Mouse (Mus musculus) cerebellum, adult 2 months (tissue): ENCODE data around the gene Wwox. TPM values are rescaled to one million over a fixed set of nuclear protein-coding genes. Genes with fewer than 3 reads are reported as not detected.

Source experiments
- DNase-seq, 2 experiments: peaks; one replicate each; pipeline ENCODE4 v3.0.0; 2021
- H3K27ac ChIP-seq: fragments of 200-500 bp; 2 replicates; pipeline ENCODE4 v1.5.1; 2012; ENCODE audit warnings: low read length, control low read depth, inconsistent platforms; ENCODE audit not compliant: insufficient read depth
- H3K27me3 ChIP-seq: fragments of 200-500 bp; 2 replicates; pipeline ENCODE4 v1.6.1; 2012; ENCODE audit warnings: inconsistent platforms, mild to moderate bottlenecking, low read length, moderate library complexity; ENCODE audit not compliant: control insufficient read depth, insufficient read depth
- H3K4me1 ChIP-seq: fragments of 200-500 bp; 2 replicates; pipeline ENCODE4 v1.6.1; 2011; ENCODE audit warnings: low read length; ENCODE audit not compliant: control insufficient read depth, insufficient read depth
- H3K4me3 ChIP-seq: fragments of 200-500 bp; replicated peaks from 2 replicates; pipeline ENCODE3; 2011; ENCODE audit warnings: mild to moderate bottlenecking, low read depth, low read length, control low read depth; ENCODE audit not compliant: insufficient read depth
- CTCF ChIP-seq: fragments of 200-500 bp; IDR thresholded peaks from 2 replicates; pipeline ENCODE4 v1.5.1; 2011; ENCODE audit warnings: low read depth, mild to moderate bottlenecking, control low read depth, low read length, moderate library complexity, borderline replicate concordance; ENCODE audit not compliant: insufficient read depth
- POLR2A ChIP-seq: fragments of 200-500 bp; IDR thresholded peaks from 2 replicates; pipeline ENCODE4 v1.6.1; 2011; ENCODE audit warnings: low read length, control low read depth, borderline replicate concordance; ENCODE audit not compliant: insufficient read depth
- WGBS: fragments of 180-500 bp; shearing (Covaris S2); methylation state at CpG from one replicate; pipeline ENCODE4 v1.1.7; 2018; 5-methylcytosine and 5-hydroxymethylcytosine counted together
- polyA plus RNA-seq: library from polyadenylated mRNA; depleted of rRNA; stranded (reverse); fragments of >200 nt; gene quantifications from 2 replicates; pipeline ENCODE4 v1.2.3, GENCODE M21; 2012

Wwox gene
- polyA plus RNA-seq, 1 experiment: 35.2 TPM

DNA sequence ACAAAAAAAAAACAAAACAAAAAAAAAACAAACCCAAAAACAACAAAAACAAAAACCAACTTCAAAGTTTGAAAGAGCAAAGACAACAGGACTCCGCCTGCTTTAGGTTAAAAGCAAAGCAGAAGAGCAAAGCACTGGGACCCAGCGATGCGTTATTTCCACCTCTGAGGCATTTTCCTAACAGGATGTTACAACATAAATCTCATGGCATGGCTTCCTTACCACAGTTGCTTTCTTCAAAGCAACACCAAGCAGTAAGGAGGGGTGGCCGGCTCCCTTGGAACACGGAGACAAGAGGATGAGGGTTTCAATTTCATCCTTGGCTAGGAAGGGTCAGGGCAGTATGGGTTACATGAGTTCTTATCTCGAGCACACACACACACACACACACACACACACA is 20.6 kb upstream of the Wwox start:
- WGBS: 83% methylated on average over 6 of the region's 6 CpGs
- no peaks in the 10 kb centered on the region for H3K27me3 ChIP-seq
- TF ChIP-seq POLR2A: no peak
- TF ChIP-seq CTCF: no peak
- no peak for DNase-seq
- H3K27ac ChIP-seq: no peak overlapping the region
- no peaks in the 10 kb centered on the region for H3K4me1 ChIP-seq
- H3K4me3 ChIP-seq: no peak overlapping the region

DNA sequence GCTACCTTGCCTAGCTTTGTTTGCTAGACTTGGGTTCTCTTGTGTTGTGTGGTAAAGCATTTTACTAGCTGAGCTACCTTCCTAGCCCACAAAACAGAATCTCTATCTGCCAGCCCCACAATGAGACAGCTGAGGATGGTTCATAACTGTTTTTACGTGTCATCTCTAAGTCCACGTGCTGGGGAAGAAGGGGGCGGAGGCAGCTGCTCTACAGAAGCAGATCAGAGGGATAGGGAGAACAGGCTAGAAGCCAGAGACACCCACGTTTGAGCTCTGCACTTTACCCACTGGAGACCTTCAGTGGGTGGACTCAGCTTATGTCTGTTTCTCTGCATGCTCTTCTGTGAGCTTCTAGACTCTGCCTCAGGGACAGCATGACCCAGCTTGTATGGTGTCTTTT is 17.9 kb upstream of the Wwox start:
- no peak for DNase-seq
- no peak for TF ChIP-seq CTCF
- no peak for TF ChIP-seq POLR2A
- H3K4me3 ChIP-seq: no peak overlapping the region
- no peaks in the 10 kb centered on the region for H3K27me3 ChIP-seq
- WGBS: 72% methylated on average over 4 of the region's 4 CpGs
- no peaks in the 10 kb centered on the region for H3K4me1 ChIP-seq
- H3K27ac ChIP-seq: no peak overlapping the region

GRCm38 (mm10) chr8:114438236-114438635 is 1.2 kb upstream of the Wwox start:
- WGBS: 9% methylated on average over 6 of the region's 6 CpGs
- DNase-seq: peak in 1 of 2 experiments; percentile 54
- Histone ChIP-seq H3K4me3 (no peak overlapping the region), H3K27ac (no peak overlapping the region), H3K4me1 (no peaks in the 10 kb centered on the region), H3K27me3 (no peaks in the 10 kb centered on the region)
- TF ChIP-seq CTCF (peak; percentile 82), POLR2A (no peak)

DNA sequence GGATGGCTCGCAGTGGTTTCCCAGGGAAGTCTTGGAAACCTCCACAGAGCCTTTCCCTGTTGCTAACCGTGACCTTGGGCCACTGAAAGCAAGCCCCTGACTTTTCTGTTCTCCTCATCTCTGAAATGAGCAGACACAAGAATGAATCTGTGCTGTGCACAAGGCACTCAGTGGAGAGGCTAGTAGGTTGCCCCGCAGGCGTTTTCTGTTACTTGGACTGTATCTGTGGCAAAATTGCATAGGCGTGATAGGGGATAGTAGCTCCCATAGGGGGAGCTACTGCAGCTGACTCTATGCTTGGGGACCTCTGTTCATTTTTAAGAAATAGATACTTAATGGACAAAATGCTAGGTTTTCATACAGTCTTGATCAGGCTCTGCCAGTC is 742 bp downstream of the Wwox start:
- DNase-seq: no peak
- Histone ChIP-seq H3K4me1 (no peaks in the 10 kb centered on the region), H3K4me3 (peak overlapping the region; percentile 92), H3K27me3 (no peaks in the 10 kb centered on the region), H3K27ac (0 out of 2 replicates have a peak overlapping the region, but pooled peaks have one; percentile 88)
- TF ChIP-seq POLR2A: no peak
- peak; percentile 10; the same call in 1 of the 2 replicates for TF ChIP-seq CTCF
- 2% methylated on average over 5 of the region's 5 CpGs for WGBS

DNA sequence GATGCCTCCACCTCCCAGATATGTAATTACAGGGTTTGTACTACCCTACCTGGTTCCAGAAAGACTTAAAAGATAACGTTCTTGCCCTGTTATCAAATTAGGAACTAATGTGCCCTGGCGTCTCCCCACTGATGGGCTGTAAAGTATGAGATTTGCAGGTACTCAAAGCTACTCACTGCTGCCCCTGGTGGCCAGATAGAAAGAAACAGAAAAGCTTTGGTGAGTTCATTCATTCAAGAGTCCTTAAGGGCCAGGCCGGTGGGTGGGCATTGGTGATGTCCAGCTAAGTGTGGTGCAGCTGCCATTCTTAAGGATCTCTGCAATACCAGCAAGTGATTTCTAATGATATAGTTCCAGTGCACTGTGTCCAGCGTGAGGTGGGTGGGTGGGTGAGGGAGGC is 2.2 kb downstream of the Wwox start:
- no peak overlapping the region for H3K27ac ChIP-seq
- DNase-seq: no peak
- no peak for TF ChIP-seq POLR2A
- TF ChIP-seq CTCF: no peak
- no peaks in the 10 kb centered on the region for H3K27me3 ChIP-seq
- 88% methylated on average over 4 of the region's 4 CpGs for WGBS
- H3K4me1 ChIP-seq: no peaks in the 10 kb centered on the region
- no peak overlapping the region for H3K4me3 ChIP-seq

DNA sequence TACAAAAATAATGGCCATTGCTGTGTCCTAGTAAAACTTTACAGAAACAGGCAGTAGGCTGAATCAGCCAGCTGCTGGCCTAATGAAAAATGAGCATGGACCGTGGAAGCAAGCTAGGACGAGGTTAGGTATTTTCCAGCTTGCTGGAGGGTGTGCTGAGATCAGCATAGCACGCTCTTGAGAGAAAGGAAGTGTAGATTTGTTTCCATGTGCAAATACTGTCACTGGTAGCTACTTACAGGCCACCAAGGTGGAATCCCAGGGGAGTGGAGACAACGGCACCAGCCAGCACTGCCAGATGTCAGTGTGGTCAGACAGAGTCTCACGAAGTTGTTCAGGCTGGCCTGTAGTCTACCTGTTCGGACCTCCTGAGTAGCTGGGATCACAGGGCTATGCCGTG is 7.4 kb downstream of the Wwox start:
- Histone ChIP-seq H3K27ac (no peak overlapping the region), H3K4me1 (no peaks in the 10 kb centered on the region), H3K4me3 (no peak overlapping the region), H3K27me3 (no peaks in the 10 kb centered on the region)
- no peak for DNase-seq
- WGBS: 83% methylated on average over 7 of the region's 7 CpGs
- TF ChIP-seq POLR2A (no peak), CTCF (no peak)

DNA sequence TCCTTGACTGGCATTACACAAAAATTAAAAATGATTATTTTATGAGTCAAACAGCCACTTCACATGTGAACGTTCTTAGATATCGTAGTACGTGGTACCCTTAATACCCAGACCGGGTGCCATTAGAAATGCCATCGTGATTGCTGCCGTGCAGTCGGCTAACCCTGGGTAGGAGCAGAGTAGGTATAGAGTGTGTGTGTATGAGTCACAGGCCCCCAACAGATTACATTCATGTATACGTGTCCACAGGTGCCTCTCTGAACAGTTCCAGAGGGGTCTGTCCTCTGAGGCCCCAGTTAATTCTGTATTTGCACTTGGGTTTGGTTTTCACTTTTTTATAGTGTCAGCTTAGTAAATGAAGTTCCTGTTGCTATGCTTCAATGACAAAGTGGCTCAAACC is 12.8 kb downstream of the Wwox start:
- Histone ChIP-seq H3K4me3 (no peak overlapping the region), H3K27me3 (no peaks in the 10 kb centered on the region), H3K4me1 (no peaks in the 10 kb centered on the region; the same call in 1 of the 2 replicates), H3K27ac (no peak overlapping the region)
- no peak for TF ChIP-seq POLR2A
- no peak for TF ChIP-seq CTCF
- WGBS: 87% methylated on average over 8 of the region's 8 CpGs
- no peak for DNase-seq

DNA sequence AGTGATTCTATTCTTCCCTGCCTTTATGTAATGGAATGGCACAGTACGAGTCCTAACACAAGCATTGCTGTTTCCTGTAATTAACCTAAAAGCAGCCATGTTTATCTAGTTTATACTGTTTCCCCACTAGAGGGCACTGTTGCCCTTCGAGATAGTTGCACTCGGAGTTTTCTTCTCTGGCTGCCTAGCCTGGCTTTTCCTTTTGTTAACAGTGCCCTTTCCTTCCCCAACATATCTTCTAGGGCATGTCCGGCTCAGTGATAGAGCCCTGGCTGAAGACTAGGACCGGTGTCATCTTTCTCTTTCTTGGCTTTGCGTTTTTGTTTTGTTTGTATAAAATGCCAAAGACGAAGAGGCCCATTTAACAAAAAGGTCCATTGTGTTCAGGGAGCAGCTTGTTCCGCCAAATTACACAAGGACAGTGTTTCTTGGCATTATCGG is 13.3 kb downstream of the Wwox start:
- TF ChIP-seq CTCF (peak; percentile 66), POLR2A (no peak)
- 10% methylated on average over 9 of the region's 9 CpGs for WGBS

DNA sequence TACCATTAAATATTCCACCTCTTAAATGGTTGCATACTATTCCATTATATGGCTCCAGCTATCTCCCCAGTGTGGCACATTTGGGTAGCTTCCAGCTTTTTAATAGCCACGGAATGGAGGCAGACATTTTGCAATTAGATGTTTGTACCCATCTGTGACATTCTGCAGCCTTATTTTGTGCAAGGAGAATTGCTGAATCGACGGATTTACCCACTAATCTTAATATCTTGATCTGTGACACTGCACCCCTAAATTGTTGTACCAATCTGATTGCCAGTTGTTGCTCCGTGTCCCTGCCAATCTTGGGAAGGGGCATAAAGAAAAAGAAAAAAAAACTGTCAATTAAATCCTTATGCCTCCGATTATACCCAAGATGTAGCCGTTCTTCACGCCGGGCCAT is 15.8 kb downstream of the Wwox start:
- TF ChIP-seq CTCF (no peak), POLR2A (no peak)
- peaks cover 3% of the 10 kb centered on the region; the same call in 1 of the 2 replicates for H3K4me1 ChIP-seq
- no peak overlapping the region for H3K4me3 ChIP-seq
- no peak overlapping the region for H3K27ac ChIP-seq
- 89% methylated on average over 8 of the region's 8 CpGs for WGBS
- no peaks in the 10 kb centered on the region for H3K27me3 ChIP-seq
- no peak for DNase-seq

More for the DNA sequence above, 13.3 kb downstream of the Wwox start:
- peak overlapping the region; percentile 14; the same call in 1 of the 2 replicates for H3K27ac ChIP-seq
- DNase-seq: peak; percentile 82 to 85
- H3K4me3 ChIP-seq: no peak overlapping the region
- no peaks in the 10 kb centered on the region; the same call in 1 of the 2 replicates for H3K4me1 ChIP-seq
- H3K27me3 ChIP-seq: no peaks in the 10 kb centered on the region
